Mouse (Mus musculus) frontal cortex, postnatal 36 days (tissue): Measurements from ENCODE around the gene Gm49416.
"Not testable (repeated sequence)": the region's sequence is repeated elsewhere in the genome, so short reads cannot be mapped to it uniquely, and the experiment has no call there.

ENCODE experiments used
- DNase-seq, 2 experiments: peaks; one replicate each; pipeline ENCODE4 v3.0.0; 2022; ENCODE audit warnings: low spot score in 2 of 2

Gene Gm49416

DNA sequence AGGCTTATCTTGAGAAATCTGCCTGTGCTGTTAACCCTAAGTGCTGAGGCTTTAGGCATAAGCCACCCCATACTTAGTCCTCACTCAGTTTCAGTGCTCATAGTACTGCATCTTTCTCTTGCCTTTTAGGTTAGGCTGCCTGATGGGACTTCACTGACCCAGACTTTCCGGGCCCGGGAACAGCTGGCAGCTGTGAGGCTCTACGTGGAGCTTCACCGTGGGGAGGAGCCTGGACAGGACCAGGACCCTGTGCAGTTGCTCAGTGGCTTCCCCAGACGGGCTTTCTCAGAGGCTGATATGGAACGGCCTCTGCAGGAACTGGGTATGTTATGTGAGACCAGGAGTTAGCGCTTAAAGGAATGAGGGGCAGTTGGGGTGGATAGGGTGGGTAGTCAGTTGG is 13.7 kb upstream of the Gm49416 start:
- DNase-seq: no peak

DNA sequence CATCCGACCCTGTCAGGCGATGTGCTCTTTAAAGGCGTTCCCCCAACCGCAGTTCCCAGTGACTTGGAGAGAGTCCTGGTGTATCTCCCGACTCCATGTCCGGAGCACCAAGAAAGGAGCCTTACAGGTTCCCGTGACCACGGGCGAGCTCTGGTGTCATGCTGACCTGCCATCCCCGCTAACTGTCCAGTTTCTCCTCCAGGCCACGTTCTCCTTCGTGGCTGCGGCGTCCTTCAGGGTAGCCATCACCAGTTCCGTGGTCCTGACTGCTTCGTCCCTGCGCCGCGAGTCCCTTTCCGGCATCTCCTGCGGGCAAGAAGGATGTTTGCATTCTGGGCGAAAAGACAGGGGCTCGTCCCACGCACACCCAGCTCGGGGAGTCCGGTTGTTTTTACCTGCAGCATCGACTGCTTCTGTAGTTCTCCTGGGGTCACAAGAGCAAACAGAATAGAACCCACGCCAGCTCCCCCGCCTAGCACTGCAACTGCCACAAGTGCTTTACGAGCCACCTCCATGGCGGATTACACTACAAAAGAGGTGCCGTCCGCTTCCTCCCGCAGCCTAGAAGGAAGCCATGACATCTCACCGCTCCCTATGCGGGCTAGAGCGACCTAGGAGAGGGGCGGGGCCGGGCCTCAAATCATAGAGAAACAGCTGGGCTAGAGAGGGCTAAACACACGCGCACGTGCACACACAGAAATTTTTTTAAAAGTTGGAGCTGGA is 8.3 kb upstream of the Gm49416 start, which contains the start of gene Uqcc3:
Uqcc3 (minus strand) TSS at position 613 of the 723 bp plus-strand sequence.
- peak; percentile 86 to 89 for DNase-seq

DNA sequence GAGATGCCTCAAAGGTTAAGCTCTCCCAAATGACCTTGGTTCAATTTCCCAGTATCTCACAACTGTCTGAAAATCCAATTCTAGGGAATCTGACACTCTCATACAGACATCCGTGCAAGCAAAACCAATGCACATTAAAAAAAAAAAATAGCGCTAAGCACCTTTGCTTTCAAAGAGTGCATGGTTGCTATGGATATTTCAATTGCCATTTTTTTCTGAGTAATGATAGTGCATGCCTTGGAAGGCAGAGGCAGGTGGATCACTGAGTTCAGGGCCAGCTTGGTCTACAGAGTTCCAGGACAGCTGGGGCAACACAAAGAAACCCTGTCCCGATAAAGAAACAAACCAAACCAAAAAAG is 7.7 kb upstream of the Gm49416 start:
- DNase-seq: no peak

DNA sequence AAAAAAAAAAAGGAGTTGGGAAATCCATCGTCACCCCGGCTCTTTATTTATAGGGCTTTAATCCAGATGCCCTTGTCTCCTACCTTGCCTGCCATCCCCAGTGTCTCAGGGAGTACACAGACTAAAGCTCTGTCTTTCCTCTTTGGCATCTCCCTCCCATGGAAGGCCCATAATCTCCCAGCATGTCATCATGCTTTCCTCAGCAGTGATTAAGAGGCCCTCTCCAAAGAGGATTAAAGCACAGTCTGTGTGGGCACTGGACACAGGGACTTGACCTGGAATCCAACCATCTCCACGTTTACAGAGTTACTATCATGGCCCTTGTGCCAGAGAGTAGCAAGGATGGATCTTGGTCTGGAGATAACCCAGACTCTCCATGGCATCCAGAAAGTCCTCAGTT is 5.1 kb upstream of the Gm49416 start, which contains the start of the genes Lbhd1 and Gm49403:
Lbhd1 (plus strand) TSS at position 117 of the 400 bp plus-strand sequence.
Gm49403 (plus strand) TSS at position 315 of the 400 bp plus-strand sequence.
- no peak for DNase-seq

DNA sequence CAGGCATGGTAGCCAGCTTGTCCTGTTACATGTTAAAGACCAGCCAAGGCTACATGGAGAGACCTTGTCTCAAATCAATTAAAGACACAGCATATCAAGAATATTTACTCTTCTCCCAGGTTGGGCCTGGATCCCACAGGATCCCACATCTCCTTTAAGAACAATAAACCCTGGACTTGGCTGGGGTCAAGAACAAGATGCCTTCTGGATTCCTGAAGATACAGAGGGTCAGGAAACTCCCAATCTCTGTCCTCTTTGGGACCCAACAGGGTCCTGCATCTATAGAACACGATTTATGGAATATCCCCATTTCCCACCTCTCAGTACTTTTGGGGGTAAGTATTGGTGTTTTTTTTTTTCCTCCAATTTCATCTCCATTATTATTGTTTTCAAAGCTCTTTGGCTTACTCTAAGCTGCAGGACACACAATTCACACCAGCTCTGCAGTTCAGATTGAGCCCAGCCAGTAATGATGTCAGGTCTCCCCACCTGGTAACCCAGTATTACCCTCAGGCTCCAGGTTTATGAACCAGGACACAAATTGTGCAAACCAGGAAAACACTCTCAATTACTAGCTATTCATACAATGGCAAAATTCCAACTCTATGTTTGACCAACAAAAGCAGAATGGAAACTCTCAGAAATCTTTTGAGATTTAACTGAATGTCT is 1.7 kb upstream of the Gm49416 start:
- DNase-seq: no peak

DNA sequence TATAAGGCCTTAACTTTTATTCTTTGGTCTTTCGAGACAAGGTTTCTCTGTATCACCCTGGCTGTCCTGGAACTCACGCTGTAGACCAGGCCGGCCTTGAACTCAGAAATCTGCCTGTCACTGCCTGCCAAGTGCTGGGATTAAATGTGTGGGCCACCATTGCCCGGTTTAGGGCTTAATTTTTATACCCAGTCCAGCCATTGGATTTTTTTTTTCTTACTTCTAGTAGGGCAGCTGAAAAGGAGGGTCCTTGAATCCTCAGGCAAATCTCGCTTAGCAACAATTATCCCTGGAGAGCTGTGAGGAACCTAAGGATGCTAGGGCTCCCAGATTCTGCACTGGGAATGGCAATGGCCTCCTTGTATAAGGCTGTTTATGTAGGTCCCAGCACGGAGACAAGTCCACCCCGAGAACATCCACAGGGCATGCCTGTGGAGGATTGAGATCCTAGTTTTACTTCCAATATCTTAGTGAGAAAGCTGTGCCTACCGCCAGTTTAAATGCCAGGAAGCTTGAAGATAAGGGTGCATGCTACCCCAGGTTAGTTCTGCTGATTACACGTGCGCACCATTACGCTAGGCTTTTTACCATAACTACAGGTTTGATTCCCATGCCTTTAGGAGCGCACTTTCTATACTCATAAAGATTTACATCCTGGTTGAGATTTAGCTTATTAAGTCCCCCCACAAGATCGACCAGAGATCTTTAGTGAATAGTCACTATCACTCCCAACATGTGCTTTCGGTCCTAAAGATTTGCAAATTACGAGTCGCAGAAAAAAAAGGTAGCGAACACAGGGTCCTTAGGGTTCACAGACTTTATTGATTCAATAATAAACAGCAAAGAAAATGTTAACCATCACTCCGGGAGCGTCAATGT is 902 bp upstream of the Gm49416 start:
- no peak for DNase-seq

DNA sequence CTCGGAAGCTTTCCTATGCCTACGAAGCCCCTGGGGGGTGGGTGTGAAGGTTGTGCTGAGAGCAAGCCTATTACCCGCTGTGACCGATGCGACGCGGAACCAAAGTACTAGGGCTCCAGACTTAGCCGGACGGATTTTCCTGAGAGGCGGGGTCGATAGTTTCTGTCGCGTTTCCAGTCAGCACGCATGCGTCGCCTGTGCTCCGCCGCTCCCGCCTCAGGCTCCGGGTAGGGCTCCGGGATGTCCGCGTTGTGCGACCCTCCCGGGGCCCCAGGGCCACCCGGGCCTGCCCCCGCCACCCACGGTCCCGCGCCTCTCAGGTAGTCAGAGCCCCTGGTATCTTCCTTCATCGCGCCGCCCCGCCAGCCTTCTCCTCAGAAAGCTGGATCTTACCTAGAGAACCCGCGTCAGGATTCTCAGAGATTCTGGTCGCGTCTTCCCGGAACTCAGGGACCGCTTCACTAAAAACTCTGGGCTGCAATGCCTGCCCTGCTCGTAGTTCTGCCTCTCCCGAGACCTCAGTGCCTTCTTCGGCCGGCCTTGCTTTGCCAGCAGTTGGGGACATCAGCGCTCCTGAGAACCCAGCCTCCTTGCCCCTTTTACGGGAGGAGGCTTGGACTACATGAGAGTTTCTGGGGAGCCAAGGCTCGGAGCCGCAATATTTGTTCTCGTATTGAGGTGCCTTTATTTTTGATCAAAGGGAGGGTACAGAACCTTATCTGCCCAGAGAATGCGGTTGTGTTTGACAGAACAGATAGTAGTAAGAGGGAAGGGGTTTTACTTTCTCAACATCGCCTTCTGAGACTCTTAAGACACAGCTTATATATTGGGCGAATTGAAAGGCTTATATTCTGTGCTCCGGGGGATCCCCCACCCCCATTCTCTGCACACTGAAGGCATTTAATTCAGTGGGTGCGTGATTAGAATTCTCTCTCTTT is 4.4 kb downstream of the Gm49416 start, which contains the start of gene Ints5:
Ints5 (plus strand) TSS at position 177 of the 938 bp plus-strand sequence.
- DNase-seq: peak; percentile 88 to 90

DNA sequence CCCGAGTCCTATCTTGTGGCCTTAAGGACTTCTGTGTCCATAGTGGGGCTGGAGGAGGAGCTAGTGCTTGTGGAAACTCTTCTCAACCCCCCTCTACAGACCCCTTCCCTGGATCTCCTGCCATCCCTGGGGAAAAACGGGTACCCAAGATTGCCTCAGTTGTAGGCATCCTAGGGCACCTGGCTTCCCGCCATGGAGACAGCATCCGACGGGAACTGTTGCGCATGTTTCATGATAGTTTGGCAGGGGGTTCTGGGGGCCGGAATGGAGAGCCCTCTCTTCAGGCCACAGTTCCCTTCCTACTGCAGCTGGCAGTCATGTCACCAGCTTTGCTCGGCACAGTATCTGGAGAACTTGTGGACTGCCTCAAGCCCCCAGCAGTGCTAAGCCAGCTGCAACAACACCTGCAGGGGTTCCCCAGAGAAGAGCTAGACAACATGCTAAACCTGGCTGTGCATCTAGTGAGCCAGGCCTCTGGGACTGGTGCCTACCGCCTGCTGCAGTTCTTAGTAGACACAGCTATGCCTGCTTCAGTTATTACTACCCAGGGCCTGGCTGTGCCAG is 6.8 kb downstream of the Gm49416 start:
- DNase-seq: no peak

DNA sequence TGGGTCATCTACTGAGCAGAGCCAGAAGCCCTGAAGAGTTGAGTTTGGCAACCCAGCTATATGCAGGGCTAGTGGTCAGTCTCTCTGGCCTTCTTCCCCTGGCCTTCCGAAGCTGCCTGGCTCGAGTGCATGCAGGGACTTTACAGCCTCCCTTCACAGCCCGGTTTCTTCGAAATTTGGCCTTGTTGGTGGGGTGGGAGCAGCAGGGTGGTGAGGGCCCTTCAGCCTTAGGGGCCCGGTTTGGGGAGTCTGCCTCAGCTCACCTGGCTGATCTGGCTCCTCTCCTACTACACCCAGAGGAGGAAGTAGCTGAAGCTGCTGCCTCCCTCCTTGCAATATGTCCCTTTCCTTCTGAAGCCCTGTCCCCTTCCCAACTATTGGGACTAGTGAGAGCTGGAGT is 7.5 kb downstream of the Gm49416 start:
- DNase-seq: not testable (repeated sequence)

DNA sequence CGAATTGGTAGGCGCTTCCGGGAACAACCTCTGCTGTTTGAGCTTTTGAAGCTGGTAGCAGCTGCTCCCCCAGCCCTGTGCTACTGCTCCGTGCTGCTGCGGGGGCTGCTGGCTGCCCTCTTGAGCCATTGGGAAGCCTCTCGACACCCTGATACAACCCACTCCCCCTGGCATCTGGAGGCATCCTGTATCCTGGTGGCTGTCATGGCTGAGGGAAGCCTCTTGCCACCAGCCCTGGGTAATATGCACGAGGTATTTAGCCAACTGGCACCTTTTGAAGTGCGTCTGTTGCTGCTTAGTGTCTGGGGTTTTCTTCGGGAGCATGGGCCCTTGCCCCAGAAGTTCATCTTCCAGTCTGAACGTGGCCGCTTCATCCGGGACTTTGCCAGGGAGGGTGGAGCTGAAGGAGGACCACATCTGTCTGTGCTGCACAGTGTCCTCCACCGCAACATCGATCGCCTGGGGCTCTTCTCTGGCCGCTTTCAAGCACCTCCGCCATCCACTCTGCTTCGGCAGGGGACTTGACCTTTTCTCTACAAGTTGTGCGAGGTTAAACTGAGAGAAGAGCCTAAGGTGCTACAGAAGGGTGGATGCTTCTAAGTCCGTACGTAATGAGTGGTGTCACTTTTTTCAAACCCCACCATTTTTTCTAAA is 8.6 kb downstream of the Gm49416 start:
- DNase-seq: peak; percentile 35 to 42

DNA sequence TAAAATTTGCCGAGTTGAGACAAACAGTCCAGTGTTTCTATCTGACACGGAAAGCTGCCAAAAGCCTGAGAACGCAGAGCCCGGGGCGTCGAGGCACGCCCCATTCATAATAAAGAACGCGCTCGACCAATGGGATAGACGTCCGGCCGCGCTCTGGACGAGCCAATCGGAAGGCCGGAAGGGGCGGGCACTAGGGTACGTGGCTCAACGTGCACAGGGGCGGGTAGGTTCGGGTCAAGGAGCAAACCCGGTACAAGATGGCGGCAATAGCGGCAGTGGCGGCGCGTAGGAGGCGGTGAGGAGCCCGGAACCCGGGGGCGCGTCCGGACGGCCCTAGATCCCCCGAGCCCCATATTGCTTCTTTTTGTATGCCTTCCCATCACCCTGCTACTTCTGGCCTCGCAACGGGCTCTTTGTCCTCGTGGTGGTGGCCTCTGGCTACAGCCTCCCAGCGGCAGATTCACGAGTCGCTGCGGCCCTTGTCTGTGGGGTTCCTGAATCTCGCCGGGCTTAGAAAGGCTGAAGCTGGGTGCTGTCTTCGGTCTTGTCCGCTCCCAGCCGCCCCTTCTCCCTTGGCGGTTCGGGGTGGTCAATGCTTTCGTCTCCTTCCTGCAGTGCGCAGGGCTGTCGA is 9.3 kb downstream of the Gm49416 start, which contains the start of gene Ganab:
Ganab (plus strand) TSS at position 207 of the 631 bp plus-strand sequence.
- peak; percentile 96 to 97 for DNase-seq

DNA sequence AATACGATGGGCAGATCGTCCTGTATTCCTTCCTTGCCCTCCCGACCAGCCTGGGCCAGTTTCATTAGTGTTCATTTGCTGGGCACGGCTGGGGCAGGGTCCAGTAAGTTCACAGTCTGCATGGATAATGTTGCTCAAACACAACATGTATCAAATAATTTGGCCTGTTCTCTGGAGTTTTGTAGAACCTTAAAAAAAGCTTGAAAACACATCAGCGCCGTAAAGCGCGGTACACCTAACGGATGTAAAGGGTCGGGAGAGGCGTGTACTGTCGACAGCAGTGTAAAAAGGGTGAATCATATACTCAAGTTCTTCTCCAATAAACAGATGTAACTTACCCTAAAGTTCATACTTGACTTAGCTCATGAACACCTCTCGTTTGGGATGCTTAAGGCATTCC is 9.8 kb downstream of the Gm49416 start:
- DNase-seq: no peak

DNA sequence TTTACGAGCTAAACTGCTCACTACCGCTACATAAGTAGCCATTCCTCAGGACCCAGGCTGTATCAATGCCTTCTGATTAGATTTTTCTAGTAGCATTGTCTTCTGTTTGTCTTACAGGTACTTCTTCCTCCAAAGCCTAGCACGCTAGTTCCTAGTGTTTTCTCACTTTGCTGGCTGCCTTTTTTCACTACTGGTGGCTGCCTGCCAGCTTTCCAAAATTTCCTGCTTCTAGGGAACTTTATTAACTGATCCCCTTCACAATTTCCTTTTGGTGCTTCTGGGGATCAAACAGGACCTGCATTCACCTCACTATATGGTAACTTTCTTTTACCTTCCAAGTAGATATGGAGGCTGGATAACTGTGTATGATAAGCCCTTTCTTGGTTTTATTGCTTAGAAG is 10.4 kb downstream of the Gm49416 start:
- DNase-seq: no peak

DNA sequence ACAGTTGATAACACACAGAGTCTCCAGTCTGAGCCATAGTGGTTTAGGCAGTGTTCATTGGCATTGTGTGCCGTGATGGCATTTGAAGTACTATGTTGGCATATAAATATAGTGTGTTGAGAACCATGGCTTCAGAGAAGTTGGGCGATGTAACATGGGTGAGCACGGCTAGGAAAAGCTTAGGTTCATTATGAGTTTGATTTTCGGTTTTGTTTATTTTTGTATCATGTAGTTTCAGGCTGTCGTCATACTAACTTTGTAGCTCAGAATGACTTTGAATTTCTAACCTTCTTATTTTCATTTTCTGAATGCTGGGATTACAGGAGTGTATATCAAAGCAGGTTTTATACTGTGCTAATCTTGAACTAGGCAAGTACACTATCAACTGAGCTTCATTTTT is 14.7 kb downstream of the Gm49416 start:
- DNase-seq: no peak

DNA sequence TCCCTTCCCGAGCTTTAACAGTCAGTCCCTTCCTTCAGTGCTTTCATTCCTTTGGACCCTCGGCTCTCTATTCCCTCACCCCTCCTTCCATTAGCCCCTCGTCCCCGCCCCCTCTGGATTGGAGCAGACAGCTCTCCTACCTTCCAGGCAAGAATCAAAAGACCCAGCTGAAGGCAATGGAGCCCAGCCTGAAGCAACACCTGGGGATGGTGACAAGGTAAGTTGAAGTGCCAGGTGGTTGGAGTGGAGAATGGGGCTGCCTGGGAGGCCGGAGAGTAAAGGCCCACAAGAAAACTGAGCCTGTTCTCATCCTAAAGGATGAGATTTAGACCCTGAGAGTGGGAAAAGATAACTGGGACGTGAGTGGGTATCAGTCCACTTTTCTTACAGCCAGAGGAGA is 19.8 kb downstream of the Gm49416 start:
- DNase-seq: no peak

DNA sequence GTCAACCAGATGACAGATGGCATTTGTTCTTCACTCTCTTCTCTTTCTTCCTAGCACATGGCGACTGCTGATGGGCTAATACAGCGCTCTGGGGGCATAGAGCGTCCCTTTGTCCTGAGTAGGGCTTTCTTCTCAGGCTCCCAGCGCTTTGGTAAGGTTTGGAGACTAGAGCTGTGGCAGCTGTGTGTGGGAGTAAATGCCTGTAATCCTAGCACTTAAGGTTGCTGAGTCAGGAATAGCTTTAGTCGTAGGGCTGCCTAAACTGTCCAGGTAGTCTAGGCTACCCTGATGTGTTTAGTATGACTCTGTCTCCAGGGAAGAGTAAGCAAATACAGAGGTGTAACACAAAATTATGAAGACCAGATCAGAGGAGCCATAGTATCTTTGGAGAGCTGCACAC is 23.1 kb downstream of the Gm49416 start:
- peak in 1 of 2 experiments; percentile 71 for DNase-seq

DNA sequence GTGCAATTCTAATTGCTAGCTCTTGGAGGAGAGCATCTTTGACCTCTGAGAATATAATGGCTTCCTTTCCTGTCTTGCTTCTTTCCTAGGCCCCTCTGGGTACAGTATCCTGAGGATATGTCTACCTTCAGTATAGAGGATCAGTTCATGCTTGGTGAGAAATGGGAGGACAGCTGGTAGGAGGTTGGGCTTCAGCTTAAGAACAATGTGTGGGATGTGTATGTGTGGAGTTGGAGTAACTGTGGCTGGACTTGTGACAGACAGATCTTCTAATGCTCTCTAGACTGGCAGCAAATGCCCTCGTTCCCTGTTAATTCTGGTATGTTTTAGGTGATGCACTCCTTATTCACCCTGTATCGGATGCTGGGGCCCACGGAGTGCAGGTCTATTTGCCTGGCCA is 25.5 kb downstream of the Gm49416 start:
- no peak for DNase-seq

DNA sequence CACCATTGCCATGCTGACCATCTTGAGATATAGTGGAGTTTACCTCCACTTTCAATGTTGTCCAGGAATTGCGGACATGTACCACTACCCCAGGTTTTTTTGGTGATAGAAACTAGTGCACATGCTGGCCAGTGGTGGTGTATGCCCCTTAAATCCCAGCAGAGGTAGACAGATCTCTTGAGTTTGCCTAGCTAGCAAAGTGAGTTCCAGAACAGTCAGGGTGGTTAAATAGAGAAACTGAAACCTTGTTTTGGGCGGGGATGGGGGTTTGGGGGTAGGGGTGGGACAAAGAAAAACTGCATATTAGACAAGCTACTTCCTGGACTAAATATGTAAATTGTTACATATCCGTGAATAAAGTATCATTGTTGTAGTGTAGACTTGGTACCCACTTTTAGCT is 30.3 kb downstream of the Gm49416 start:
- DNase-seq: no peak

DNA sequence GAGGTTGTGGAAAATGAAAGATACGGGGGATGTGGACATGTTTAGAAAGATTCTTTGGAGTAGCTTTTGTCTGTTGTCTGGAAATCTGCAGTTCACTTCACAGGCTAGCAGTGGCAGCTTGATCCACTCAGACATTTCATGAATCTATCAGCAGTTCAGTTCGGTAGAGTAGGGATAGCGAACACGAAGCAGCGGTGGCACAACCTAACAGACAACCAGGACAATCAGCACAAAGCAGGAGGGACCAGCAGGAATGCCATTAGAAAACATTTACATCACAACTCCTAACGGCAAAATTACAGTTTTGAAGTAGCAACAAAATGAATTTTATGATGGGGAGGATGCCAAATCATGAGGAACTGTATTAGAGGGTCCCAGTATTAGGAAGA is 31.0 kb downstream of the Gm49416 start:
- no peak for DNase-seq
